Mouse (Mus musculus) c-Kit-positive CD71-positive TER-119-negative erythroid progenitor cells, embryonic 14.5 days (primary cell): ENCODE data around the gene Olfr1324.
"Not testable (repeated sequence)": the region's sequence is repeated elsewhere in the genome, so short reads cannot be mapped to it uniquely, and the experiment has no call there.

ENCODE experiments used
- DNase-seq: peaks from one replicate; pipeline ENCODE4 v3.0.0-alpha.2; 2013; ENCODE audit warnings: low read depth

Gene Olfr1324

GRCm38 (mm10) chrX:50428398-50428797 lies at the start of gene Olfr1324:
Gene Olfr1324 (minus strand): TSS chrX:50428498.
- no peak for DNase-seq

DNA sequence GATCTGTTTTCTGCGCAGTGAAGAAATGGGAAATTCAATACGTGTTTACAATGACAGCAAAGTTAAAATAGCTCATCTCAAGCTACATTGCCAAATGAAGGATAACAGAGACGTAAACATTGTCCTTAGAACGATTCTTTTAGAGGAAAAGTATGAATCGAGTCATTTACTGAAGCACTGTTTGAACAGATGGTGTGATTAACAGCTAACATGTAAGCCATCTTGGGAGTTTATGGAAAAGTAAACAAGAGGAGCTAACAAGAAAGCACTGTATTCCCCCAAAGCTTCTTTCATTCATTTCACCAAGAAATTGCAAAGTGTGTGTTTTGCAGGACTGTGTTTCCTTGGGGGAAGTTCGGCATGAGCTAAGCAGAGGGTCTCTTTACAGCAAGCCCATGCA lies 42.0 kb upstream of the Olfr1324 start:
- DNase-seq, result not testable (repeated sequence)

GRCm38 (mm10) chrX:50456136-50456535 lies 27.8 kb upstream of the Olfr1324 start:
- no peak for DNase-seq

DNA sequence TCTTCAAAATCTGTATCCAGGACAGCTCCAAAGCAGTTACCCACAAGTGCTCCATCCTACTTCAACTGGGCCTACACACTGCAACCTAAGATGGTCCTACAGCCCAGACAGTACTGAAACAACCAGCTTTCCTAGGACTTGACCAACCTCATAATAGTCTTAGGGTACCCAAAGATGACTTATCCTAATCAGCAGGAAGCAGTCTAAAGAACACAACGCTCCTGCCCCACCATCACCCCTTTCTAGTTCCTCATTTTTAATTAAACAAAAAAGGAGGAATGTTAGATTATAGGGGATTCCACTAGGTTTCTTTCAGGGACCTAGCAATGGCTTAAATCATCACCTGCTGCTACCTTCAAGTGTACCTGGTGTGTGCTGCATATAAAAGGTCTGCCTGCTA lies 15.1 kb upstream of the Olfr1324 start:
- DNase-seq, result no peak

GRCm38 (mm10) chrX:50442696-50443095 lies 14.4 kb upstream of the Olfr1324 start:
- DNase-seq, result no peak

DNA sequence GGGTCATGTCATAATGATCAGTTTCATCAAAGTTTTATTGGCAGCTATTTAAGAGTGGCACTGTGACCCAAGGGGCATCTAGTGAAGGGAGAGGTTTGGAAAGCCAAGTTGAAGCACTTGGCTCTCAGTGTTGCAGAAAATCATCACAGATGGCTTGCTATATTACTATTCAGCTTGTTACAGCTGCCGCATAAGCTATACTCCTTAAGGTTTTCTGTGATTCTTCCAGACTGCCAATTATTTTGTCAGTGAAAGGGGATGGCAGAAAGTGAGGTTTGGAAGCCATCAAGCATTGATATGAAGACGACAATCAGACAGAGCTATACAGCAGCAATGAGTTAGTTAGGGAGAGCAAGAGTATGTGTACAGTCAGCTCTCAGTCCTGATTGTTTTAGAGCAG lies 4.2 kb upstream of the Olfr1324 start:
- DNase-seq, result no peak

DNA sequence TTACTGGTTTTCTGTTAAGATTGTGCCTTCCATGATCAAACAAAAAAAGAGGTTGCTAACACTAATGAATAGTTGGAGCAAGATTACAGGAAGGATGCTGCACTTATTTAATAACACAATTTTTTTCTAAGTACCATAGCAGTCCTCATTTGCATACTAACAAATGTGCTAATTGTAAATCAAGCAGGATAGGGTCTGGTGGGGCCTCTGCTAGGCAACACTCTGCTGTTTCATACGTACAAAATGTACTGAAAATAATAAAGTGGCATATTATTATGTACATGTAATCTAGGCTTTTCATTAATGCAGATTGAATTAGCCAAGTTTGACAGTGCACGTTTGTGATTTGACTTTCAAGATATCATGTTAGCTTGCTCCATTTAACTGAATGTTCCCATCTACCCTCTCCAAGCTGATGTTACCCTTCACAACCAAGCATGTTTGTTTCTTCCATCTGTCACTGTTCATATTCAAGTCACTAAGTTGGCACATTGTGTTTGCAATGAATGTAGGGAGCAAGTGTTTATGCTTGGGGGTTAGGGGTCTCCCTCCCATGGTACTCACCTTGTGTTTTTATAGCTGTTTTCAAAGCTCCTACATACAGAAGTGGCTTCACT lies 478 bp downstream of the Olfr1324 start:
- DNase-seq, result no peak

DNA sequence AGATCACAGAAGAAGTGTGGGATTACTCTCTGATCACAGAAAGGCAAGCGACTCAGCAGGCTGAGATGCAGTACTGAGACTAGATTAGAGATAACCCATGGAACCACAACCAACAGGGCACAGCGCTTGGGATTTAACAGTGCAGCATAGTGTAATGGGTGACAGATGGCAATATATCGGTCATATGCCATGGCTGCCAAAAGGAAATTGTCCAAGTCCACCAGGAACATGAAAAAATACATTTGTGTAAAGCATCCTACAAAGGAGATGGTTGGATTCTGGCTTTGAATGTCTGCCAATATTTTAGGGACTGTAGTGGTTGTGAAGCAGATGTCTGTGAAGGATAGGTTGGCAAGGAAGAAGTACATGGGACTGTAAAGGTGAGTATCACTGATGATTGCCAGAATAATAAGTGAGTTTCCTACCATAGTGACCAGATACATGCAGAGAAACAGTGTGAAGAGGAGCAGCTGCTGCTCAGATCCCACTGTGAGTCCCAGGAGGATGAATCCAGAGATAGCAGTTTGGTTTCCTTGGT lies 2.3 kb downstream of the Olfr1324 start:
- DNase-seq, result no peak

DNA sequence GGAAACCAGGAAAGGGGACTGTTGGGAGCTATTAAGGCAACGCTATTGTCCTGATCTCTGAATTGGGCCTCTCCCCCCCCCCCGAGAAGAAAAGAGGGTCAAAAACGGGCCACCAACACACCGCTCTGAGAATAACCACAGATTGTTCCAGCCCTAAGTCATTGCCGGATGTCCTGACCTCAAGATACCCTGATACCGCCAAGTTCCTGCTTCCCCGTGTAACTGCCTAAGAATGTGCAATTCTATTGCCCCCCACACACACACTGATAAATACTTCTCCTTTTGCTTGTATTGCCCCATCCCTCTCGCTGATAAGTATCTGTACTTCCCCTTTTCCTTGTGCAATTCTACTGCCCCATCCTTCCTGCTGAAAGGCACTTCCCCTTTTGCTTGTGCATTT lies 17.9 kb downstream of the Olfr1324 start:
- DNase-seq, result not testable (repeated sequence)

DNA sequence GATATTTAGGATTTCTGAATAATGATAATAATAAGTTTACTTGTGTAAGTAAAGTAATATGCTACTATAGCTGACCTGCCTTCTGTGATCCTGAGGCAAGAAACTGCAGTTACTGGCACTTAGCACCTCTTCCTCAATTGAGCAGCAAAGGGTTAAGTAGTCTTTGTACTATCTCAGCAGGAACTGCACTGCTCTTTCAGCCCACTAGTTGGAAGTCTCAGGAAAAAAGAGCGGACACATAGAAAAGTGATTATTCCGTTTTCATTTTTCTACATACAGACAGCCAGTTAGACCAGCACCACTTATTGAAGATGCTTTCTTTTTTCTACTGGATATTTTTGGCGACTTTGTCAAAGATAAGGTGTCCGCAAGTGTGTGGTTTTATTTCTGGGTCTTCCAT lies 37.7 kb downstream of the Olfr1324 start:
- DNase-seq, result not testable (repeated sequence)

DNA sequence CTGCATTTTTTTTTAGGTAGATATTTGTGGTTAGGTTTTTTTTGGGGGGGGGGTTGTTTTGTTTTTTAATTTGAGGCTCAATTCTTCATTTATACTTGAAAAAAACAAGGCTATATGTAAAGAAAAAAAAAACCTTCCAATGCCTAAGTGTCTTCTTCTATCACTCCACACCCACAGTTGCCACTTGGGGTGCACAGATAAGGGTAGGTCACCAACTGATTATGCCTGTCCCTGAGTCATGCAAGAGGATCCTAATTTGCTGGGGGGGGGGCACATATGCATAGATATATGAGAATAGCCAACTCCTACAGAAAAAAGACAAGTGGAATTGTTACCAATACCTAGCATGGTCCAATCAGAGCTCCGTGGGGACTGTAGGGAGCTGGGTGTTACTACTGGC lies 53.3 kb downstream of the Olfr1324 start:
- no peak for DNase-seq
